Mouse (Mus musculus) forebrain, postnatal 0 days (tissue): ENCODE results near the gene Ppcdc. TPM values are rescaled to one million over a fixed set of nuclear protein-coding genes. Genes with fewer than 3 reads are reported as not detected.

Experiments
- ATAC-seq: fragments of 200-750 bp; cut with Nextera tagmentation; 2 replicates; pipeline ENCODE4 v1.8.0; 2017; ENCODE audit warnings: mild to moderate bottlenecking, moderate library complexity
- DNase-seq: peaks from one replicate; pipeline ENCODE4 v3.0.0-alpha.2; 2015
- H3K27ac ChIP-seq: fragments of 300-500 bp; sonication (generic); 2 replicates; pipeline ENCODE4 v1.5.1; 2014; ENCODE audit warnings: low read depth, mild to moderate bottlenecking, antibody characterized with exemption, low read length, moderate library complexity, mixed read lengths
- H3K27me3 ChIP-seq: fragments of 300-500 bp; sonication (generic); 2 replicates; pipeline ENCODE4 v1.6.1; 2014; ENCODE audit warnings: mild to moderate bottlenecking, low read length, mixed read lengths; ENCODE audit not compliant: insufficient read depth
- H3K36me3 ChIP-seq: fragments of 300-500 bp; sonication (generic); 2 replicates; pipeline ENCODE4 v1.6.1; 2014; ENCODE audit warnings: mild to moderate bottlenecking, moderate library complexity; ENCODE audit not compliant: insufficient read depth
- H3K4me1 ChIP-seq: fragments of 300-500 bp; sonication (generic); 2 replicates; pipeline ENCODE4 v1.6.1; 2014; ENCODE audit warnings: antibody characterized with exemption; ENCODE audit not compliant: insufficient read depth
- H3K4me2 ChIP-seq: fragments of 300-500 bp; sonication (generic); 2 replicates; pipeline ENCODE4 v1.6.1; 2014; ENCODE audit warnings: low read depth, mild to moderate bottlenecking, moderate library complexity
- H3K4me3 ChIP-seq: fragments of 300-500 bp; sonication (generic); 2 replicates; pipeline ENCODE4 v1.5.1; 2014; ENCODE audit warnings: low read depth, low read length, mixed read lengths
- H3K9ac ChIP-seq: fragments of 300-500 bp; sonication (generic); 2 replicates; pipeline ENCODE4 v1.6.1; 2014; ENCODE audit warnings: mild to moderate bottlenecking
- H3K9me3 ChIP-seq: fragments of 300-500 bp; sonication (generic); 2 replicates; pipeline ENCODE4 v1.6.1; 2016; ENCODE audit warnings: low read length
- CTCF ChIP-seq: sonication (generic); IDR thresholded peaks from 2 replicates; pipeline ENCODE4 v1.5.1; 2016; ENCODE audit warnings: antibody characterized with exemption, control low read depth, low read depth
- WGBS: fragments of 180-500 bp; shearing (Covaris S2); extraction: QIAGEN DNeasy Blood & Tissue Kit; methylation state at CpG from one replicate; pipeline ENCODE4 v1.1.7; 2014; 5-methylcytosine and 5-hydroxymethylcytosine counted together
- polyA plus RNA-seq: library from polyadenylated mRNA; unstranded; fragments of >200 nt; fragmentation: Nextera tagmentation; extraction: Ambion mirVana; gene quantifications from 2 replicates; pipeline ENCODE4 v1.2.1, GENCODE M21; 2015
- total RNA-seq: library from RNA; depleted of rRNA; stranded (reverse); fragments of >200 nt; gene quantifications from 2 replicates; pipeline ENCODE4 v1.2.3, GENCODE M21; 2014; rRNA removed

Ppcdc gene
- total and polyA plus RNA-seq, 2 experiments from 2014 or later: 18.3 to 20.5 TPM

DNA sequence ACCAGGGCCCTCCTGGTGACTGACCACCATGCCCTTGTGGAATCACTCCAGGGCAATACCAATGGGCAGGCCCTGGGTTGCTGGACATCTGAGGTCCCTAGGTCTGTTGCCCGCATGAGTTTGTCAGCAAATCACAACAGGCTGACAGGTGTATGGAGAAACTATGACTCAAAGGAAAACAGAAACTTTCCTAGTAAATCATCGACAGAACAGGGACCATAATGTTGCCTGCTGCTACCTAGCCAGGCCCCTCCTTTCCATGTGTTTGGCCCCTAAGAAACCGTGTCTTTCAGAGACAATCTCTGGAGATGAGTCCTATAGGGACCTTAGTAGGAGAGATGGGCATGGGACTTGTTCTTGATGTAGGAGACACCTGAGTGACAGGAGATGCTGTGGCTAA lies 97.7 kb downstream of the Ppcdc start:
- DNase-seq (no peak), ATAC-seq (no peak)
- Histone ChIP-seq H3K36me3 (no peaks in the 10 kb centered on the region), H3K9me3 (no peaks in the 10 kb centered on the region), H3K4me2 (no peak overlapping the region), H3K4me1 (no peaks in the 10 kb centered on the region), H3K27ac (no peak overlapping the region), H3K27me3 (no peaks in the 10 kb centered on the region), H3K4me3 (no peak overlapping the region), H3K9ac (no peak overlapping the region)
- no peak for TF ChIP-seq CTCF
- 87% methylated on average over 3 of the region's 3 CpGs for WGBS

DNA sequence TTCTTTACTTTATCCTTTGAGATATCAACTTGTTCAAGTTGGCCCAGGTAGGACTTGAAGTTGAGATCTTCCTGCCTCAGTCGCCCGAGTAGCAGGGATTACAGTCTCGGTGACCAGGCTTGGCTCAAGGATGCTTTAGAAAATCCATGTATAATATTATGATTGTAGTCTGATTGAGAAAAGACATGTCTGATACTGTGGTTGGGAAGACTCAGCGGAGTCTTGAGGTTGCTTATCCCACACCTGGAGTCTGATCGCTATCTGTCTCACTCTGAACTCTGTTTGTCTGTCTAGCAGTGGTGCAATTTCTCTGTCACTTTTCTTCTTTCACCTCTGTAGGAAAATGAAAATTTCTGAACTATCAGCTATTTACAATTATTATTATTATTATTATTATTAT lies 99.6 kb downstream of the Ppcdc start:
- Histone ChIP-seq H3K27ac (no peak overlapping the region), H3K9me3 (0 out of 2 replicates have a peak, but pooled peaks cover 4% of the 10 kb centered on the region), H3K9ac (no peak overlapping the region), H3K4me3 (no peak overlapping the region), H3K4me1 (no peaks in the 10 kb centered on the region), H3K36me3 (no peaks in the 10 kb centered on the region), H3K4me2 (no peak overlapping the region), H3K27me3 (no peaks in the 10 kb centered on the region)
- TF ChIP-seq CTCF: no peak
- ATAC-seq: no peak
- no peak for DNase-seq
- 97% methylated on average over 5 of the region's 5 CpGs for WGBS

DNA sequence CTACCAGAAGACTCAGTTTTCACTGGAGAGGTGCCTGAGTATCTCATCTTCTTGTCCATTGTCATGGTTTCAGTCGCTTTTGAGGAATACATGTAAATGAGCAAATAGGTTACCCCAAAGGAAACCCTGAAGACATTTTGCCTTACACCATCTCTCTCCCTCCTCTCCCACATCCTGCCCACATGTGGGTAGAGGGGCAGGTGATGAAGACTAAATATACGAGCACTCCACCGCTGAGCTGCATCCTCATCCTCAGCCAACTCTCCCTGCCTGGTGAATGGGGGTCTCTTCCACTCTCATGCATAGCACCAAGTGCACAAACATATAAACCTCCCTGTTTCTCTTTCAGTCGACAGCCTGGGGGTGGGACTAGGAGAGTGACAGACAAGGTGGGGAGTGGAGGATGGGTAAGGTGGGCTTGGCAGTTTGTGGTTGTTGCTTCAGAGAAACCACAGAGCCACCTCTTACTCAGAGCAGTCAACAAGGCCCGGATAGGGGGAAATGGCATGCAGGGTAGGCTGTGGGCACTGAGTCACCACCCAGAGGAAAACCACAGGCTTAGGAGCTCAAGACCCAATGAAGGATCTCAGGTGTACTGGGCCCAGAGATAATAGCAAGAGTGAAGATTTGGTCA lies 100.2 kb downstream of the Ppcdc start:
- H3K9ac ChIP-seq: no peak overlapping the region
- no peak overlapping the region for H3K4me2 ChIP-seq
- 90% methylated on average over 5 of the region's 5 CpGs for WGBS
- no peaks in the 10 kb centered on the region for H3K27me3 ChIP-seq
- no peak overlapping the region for H3K4me3 ChIP-seq
- no peak for ATAC-seq
- no peak for TF ChIP-seq CTCF
- 0 out of 2 replicates have a peak, but pooled peaks cover 4% of the 10 kb centered on the region for H3K9me3 ChIP-seq
- H3K36me3 ChIP-seq: no peaks in the 10 kb centered on the region
- DNase-seq: no peak
- H3K4me1 ChIP-seq: no peaks in the 10 kb centered on the region
- H3K27ac ChIP-seq: no peak overlapping the region

DNA sequence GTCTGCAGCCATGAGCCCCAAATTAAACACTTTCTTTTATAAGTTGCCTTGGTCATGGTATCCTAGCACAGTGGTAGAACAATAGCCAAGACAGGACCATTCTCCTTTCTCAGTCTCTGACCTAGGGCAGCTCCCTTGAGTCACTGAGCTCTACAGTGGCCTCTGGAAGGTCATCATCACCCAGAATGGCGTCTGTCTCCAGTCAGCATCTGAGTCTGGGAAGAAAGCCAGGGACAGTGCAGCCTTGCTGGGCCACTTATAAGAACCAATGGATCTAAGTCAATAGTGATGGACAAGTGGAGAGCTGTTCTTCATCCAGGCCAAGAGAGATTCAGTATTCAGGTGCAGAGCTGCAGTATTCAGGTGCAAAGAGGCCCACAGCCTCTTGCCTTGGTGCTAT lies 101.2 kb downstream of the Ppcdc start:
- Histone ChIP-seq H3K27ac (no peak overlapping the region), H3K9ac (no peak overlapping the region), H3K9me3 (0 out of 2 replicates have a peak, but pooled peaks cover 4% of the 10 kb centered on the region), H3K4me2 (no peak overlapping the region), H3K4me3 (no peak overlapping the region), H3K27me3 (no peaks in the 10 kb centered on the region), H3K4me1 (no peaks in the 10 kb centered on the region), H3K36me3 (no peaks in the 10 kb centered on the region)
- DNase-seq (no peak), ATAC-seq (no peak)
- no peak for TF ChIP-seq CTCF
- WGBS: 84% methylated on average over 1 of the region's 1 CpGs

Other genes starting within 250 kb of the Ppcdc start
- not detected in 2 replicates for gene Trcg1, start 203.6 kb downstream of the Ppcdc start, total RNA-seq
- gene Trcg1, start 203.6 kb downstream of the Ppcdc start, polyA plus RNA-seq: not detected in 2 replicates
- 3.5 and 8.5 TPM in 2 replicates for gene 1700017B05Rik, start 177.5 kb downstream of the Ppcdc start, total RNA-seq
- 3.6 and 6.7 TPM in 2 replicates for gene 1700017B05Rik, start 177.5 kb downstream of the Ppcdc start, polyA plus RNA-seq
- 252 and 282 TPM in 2 replicates for gene Scamp5, start 27.9 kb upstream of the Ppcdc start, total RNA-seq
- gene Scamp5, start 27.9 kb upstream of the Ppcdc start, polyA plus RNA-seq: 167 and 175 TPM in 2 replicates
- 24.7 and 30.2 TPM in 2 replicates for gene Rpp25, start 63.9 kb upstream of the Ppcdc start, total RNA-seq
- 40.9 and 46.5 TPM in 2 replicates for gene Rpp25, start 63.9 kb upstream of the Ppcdc start, polyA plus RNA-seq
- gene Cox5a, start 81.2 kb upstream of the Ppcdc start, total RNA-seq: 236 and 279 TPM in 2 replicates
- gene Cox5a, start 81.2 kb upstream of the Ppcdc start, polyA plus RNA-seq: 1,027 and 1,112 TPM in 2 replicates
- 25.1 and 29.9 TPM in 2 replicates for gene Fam219b, start 97.4 kb upstream of the Ppcdc start, total RNA-seq
- gene Fam219b, start 97.4 kb upstream of the Ppcdc start, polyA plus RNA-seq: 19.8 and 26.8 TPM in 2 replicates
- gene Mpi, start 112.6 kb upstream of the Ppcdc start, total RNA-seq: 46.1 and 47.8 TPM in 2 replicates
- gene Mpi, start 112.6 kb upstream of the Ppcdc start, polyA plus RNA-seq: 37.9 and 49.3 TPM in 2 replicates
- gene Scamp2, start 120.8 kb upstream of the Ppcdc start, total RNA-seq: 29.3 and 36.3 TPM in 2 replicates
- gene Scamp2, start 120.8 kb upstream of the Ppcdc start, polyA plus RNA-seq: 37.3 and 42.8 TPM in 2 replicates
- gene Ulk3, start 149.3 kb upstream of the Ppcdc start, total RNA-seq: 24.6 and 31.4 TPM in 2 replicates
- 6.0 and 15.6 TPM in 2 replicates for gene Ulk3, start 149.3 kb upstream of the Ppcdc start, polyA plus RNA-seq
- gene Cplx3, start 166.2 kb upstream of the Ppcdc start, total RNA-seq: 0.67 and 1.8 TPM in 2 replicates
- 1.2 and 2.6 TPM in 2 replicates for gene Cplx3, start 166.2 kb upstream of the Ppcdc start, polyA plus RNA-seq
- gene Lman1l, start 180.7 kb upstream of the Ppcdc start, total RNA-seq: not detected in 2 replicates
- not detected in 2 replicates for gene Lman1l, start 180.7 kb upstream of the Ppcdc start, polyA plus RNA-seq
- 105 and 135 TPM in 2 replicates for gene Csk, start 213.5 kb upstream of the Ppcdc start, total RNA-seq
- 37.0 and 46.3 TPM in 2 replicates for gene Csk, start 213.5 kb upstream of the Ppcdc start, polyA plus RNA-seq
- gene Cyp1a2, start 243.6 kb upstream of the Ppcdc start, total RNA-seq: not detected in 2 replicates
- not detected in 2 replicates for gene Cyp1a2, start 243.6 kb upstream of the Ppcdc start, polyA plus RNA-seq
- 0.38 and 0.67 TPM in 2 replicates for gene Cyp1a1, start 247.8 kb upstream of the Ppcdc start, total RNA-seq
- gene Cyp1a1, start 247.8 kb upstream of the Ppcdc start, polyA plus RNA-seq: 0.30 and 0.42 TPM in 2 replicates